Mouse (Mus musculus) gastrocnemius, postnatal 10 days (tissue): Measurements from ENCODE around the gene Gk5. TPM values are rescaled to one million over a fixed set of nuclear protein-coding genes. Genes with fewer than 3 reads are reported as not detected.
"Not testable (repeated sequence)": the region's sequence is repeated elsewhere in the genome, so short reads cannot be mapped to it uniquely, and the experiment has no call there.

Experiments
- DNase-seq: peaks from one replicate; pipeline ENCODE4 v3.0.0; 2021; ENCODE audit warnings: mixed read lengths
- long read RNA-seq, 2 experiments: library from polyadenylated mRNA; stranded (forward); transcript quantifications; one replicate each; pipeline ENCODE4 v2.0.0; 2021
- total RNA-seq, 2 experiments: library from RNA; stranded (reverse); gene quantifications; 2 replicates each; pipeline ENCODE4 v1.2.3; 2021

Gene Gk5
- 1 to 10 TPM; 3.6 to 6.5 TPM for total RNA-seq
- long read RNA-seq, experiment 1, partial matches to known transcripts: 0 of 2 reads
- long read RNA-seq, experiment 1, other reads (novel, unspliced or antisense): 2 of 2 reads
- long read RNA-seq, experiment 2, partial matches to known transcripts: 0 of 1 reads
- long read RNA-seq, experiment 2, other reads (novel, unspliced or antisense): 0 of 1 reads

DNA sequence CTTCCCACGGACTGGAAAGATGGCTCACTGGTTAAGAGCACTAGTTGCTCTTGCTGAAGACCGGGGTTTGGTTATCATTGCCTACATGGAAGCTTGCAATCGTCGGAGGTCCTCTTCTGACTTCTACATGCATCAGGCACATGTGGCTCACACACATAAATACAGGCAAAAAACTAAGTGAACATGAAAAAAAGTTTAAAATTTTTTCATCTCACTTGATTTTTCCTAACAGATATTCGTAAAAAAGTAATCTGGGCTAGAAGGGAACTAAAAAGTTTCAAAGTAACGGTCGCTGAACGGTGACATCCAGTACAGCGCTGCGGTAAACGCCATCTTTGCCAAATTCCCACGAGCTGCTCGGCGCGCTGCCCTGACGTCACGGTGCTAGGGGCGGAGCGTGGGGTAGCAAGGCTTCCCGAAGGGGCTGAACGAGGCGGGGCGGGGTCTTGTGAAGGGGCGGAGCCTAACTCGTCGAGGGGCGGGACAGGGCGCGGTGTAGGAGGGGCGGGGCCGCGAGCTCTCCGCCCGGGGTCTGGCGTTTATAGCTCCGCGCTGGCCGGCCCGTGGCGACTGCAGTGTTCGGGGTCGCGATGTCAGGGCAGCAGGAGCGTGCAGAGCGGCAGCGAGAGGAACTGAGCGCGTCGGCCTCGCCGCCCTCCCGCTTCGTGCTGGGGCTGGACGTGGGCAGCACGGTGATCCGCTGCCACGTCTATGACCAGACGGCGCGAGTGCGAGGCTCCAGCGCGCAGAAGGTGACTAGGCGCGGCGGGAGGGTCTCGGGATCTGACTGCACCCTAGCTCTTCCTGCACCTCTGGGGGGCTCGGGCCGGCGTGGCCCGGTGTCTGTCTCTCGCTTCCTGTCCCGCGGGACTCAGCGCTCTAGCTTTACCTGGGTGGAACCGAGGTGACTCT lies at the start of gene Gk5:
Gene Gk5 (plus strand): TSS at position 502 of the 912 bp plus-strand sequence.
- peak; percentile 100 for DNase-seq

DNA sequence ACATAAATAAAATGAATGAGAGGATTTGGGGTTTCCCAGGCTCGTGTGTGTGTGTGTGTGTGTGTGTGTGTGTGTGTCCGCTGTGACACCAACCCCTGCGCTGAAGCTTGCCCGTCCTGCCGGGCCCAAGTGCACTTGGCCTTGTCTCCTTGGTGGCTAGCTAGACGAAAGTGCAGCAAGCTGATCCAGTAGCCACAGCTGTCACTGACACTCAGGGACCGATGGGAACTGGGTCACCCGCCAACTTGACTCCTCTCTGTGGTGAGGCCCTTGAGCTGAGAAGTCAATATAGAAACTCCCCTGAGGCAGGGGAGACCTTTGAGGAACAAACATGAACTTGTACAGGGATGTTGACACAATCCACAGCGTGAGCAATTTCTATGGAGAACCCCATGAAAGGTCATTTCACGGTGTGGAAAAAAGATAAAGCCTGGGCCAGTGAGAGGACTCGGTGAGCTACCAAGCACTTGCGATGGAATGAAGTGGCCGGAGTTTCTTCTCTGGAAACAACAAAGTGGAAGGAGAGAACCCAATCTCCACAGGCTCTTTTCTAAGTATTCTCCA lies 40.3 kb upstream of the Gk5 start:
- DNase-seq: peak; percentile 41

DNA sequence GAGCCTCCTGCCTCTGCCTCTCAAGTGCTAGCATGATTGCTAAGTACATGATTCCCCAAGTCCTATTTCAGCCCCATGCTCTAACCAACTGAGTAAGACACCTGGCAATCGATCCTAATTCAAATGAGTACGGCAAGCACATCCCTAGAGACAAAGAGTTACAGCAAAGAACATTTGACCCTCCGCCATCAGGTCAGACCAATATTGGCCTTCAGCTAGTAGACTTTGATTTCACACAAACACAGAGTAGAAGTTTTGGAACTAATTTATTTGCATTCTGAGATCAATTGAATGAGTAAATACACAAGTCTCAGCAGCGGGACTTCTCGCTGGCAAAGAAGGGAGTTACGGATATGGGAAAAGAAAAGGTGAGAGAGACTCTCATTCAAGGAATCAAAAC lies 33.9 kb upstream of the Gk5 start:
- DNase-seq: no peak

DNA sequence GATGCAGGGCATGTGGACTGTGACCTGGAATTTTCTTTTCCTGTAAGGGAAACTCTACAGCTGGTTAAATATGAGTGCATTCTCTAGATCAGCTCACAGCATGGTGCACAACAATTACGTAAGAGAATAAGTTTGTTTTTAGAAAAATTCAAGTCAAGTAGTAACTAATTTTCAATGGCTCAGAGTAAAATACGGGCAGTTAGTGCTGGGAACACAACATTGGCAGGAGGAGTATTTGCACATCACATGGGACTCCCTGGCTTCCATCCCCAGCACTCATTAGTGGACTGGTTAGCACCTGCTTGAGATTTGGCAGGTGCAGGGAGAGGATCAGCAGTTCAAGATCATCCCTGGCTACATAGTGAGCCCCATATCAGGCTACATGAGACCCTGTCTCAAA lies 31.5 kb upstream of the Gk5 start:
- DNase-seq: no peak

DNA sequence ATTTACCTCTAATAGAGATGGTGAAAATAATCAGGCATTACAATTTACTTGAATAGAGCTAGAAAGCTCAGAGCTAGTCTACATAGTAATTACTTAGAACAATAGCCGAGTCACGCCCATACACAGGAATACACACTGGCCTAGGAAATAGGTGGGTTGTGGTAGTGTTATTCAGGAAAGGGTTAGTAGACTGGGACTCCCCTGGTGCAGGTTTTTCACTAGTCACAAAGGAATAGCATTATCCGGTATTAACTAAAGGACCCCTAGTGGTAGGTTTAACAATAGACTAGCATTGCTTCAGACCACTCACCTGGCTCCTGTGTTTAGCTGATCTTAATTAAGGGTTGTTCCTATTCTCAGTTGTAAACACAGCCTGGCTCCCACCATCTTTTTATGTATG lies 30.7 kb upstream of the Gk5 start:
- DNase-seq: not testable (repeated sequence)

DNA sequence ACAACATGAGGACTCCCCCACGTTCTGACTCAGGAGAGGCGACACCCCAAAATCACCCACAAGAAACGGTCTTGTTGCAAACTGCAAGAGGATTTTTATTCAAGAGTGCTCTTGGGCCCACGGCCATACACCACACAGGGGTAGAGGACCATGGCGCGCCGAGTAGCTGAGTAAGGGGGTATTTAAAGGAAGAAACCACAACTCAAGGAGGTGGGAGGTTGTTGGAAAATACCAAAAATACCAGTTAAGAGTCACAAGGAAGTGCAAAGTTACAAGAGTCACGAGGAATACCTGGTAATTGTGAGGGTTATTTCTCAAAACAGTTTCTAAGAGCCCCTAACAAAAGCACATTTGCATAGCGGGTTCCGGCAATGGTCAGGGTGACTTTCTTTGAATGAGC lies 26.5 kb upstream of the Gk5 start:
- not testable (repeated sequence) for DNase-seq

DNA sequence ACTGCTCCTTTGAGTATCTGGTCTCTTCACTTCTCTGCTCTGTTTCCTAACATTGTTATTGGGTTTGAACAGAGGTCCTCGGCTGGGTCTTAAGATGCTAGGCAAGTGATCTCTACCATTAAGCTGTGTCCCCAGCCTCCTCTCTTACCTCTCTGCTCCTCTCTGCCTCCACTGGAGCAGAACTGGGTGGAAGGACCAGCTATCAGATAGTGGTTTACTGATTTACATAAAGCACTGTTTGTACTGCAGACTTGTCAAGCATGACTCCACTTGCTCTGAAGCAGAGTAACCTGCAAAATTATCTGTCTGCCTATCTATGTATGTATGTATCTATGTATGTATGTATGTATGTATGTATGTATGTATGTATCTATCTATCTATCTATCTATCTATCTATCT lies 25.9 kb upstream of the Gk5 start:
- no peak for DNase-seq

DNA sequence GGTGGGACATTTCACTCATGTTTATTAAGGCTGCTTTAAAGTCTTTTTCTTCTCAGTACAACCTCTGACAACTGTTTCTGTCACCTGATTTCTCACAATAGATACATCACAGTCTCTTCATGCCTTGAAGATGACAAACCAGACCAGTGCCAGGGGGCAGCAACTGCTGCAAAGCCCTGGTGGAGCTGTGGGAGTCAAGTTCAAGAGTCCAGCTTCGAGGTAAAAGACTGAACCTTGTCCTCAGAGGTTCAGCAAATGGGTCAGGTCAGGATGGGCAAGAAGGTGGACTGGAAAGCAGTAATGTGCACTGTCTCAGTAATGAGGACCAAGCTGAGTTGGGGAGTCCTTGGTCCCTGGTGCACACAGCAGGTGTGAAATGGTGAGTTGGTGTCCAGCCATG lies 24.8 kb upstream of the Gk5 start:
- DNase-seq: no peak

DNA sequence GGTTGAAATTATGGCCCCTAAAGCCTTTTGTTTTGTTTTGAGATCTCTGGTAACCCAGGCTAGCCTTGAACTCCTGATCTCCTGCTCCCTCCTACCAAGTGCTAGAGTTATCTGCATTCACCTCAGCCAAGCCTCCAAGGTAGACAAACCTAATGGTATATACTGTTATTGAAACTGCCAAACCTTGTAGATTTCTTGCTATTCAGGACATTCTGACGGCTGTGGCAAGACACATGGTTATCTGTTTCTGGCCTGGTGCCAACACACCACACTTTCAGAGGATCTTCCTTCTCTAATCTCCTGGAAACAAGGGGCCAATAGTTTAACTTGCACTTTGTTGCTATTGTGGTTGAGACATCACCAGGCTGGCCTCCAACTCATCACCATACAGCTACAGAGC lies 24.0 kb upstream of the Gk5 start:
- no peak for DNase-seq

DNA sequence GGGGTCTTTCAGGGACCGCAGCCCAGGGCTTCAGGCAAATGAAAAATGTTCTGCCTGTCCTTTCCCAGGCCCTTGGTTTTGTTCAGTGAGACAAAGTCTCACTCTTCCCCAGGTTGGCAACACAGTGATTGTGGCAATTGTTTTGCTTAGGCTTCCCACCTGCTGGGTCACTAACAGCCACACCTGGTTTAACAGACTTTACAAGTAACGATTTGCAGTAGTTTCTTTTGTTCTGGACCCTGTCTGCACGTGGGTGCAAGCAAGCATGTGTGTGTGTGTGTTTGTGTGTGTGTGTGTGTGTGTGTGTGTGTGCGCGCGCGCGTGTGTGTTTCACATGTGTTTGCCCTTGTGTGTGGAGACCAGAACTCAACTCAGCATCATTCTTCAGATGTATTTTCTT lies 16.3 kb upstream of the Gk5 start:
- DNase-seq: no peak

DNA sequence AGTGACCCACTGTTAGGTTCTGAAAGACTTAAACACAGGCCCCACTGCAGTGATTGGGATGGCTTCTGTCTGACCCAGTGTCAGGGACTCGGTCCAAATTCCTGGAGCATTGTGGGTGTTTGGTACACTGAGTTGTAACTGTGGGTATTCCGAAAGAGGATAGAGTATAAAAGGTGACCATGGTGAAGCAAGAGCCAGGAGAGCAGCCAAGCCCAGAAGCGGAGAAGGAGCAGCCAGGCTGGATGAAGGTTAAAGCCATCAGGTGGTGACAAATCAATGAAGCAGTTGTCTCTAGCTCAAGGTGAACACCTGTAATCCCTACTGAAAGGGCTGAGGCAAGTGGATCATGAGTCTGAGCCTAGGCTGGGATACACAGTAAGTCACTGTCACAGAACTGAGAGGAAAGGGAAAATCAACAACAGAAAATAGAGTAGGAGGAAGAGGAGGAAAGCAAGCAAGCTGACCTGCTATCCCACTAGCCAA lies 6.2 kb upstream of the Gk5 start:
- no peak for DNase-seq

DNA sequence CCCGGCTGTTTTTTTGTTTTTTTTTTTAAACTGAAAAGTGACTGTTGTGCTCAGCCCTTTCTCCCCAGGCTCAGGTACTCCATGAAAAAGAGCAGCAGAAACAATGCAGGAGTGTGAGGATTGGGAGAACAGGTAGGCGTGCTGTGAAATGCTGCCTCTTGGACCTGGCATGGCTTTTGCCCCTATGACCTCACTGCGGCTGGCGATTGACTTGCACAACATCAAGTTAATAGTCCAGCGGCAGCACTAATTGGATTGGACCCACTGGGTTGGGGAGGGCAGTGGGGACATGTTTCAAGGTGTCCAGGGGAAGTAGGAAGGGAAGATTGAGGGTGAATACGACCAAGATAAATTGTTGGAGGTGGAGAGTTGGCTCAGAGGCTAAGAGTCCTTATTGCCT lies 2.4 kb upstream of the Gk5 start:
- DNase-seq: no peak

DNA sequence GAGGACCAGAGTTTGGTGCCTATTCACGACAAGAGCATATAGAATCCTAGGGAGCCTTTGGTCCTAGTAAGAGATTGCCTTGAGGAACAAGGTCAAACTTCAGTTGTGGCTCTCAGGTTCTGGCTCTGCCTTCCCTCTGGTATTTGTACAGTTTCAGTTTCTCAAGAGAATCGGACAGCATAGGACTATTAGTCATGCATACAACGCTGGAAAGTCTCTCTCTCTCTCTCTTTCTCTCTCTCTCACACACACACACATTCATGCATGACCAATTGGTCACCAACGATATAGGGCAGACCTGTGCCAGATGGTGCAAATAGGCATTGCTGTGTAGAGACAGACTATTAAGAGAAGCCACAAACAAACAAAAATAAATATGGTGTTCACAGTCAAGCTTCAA lies 946 bp upstream of the Gk5 start:
- DNase-seq: no peak

DNA sequence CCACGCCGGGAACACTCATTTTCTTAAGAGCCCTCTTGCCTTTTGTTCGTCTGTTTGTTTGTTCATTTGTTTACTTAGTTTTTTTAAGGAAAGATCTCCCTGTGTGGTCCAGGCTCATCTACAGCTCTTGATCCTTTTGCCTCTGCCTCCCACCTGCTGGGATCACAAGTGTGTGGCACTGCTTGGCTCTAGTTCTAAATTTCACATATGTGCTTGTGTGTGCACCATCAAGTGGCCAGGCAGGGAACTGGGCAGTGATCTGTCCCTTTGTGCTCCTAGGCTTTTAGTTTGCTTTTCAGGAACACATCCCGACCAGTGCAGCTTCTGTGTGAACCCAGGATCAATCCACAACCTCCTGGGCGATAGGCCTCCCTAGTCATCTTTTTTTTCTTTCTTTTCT lies 8.8 kb downstream of the Gk5 start:
- DNase-seq: no peak

DNA sequence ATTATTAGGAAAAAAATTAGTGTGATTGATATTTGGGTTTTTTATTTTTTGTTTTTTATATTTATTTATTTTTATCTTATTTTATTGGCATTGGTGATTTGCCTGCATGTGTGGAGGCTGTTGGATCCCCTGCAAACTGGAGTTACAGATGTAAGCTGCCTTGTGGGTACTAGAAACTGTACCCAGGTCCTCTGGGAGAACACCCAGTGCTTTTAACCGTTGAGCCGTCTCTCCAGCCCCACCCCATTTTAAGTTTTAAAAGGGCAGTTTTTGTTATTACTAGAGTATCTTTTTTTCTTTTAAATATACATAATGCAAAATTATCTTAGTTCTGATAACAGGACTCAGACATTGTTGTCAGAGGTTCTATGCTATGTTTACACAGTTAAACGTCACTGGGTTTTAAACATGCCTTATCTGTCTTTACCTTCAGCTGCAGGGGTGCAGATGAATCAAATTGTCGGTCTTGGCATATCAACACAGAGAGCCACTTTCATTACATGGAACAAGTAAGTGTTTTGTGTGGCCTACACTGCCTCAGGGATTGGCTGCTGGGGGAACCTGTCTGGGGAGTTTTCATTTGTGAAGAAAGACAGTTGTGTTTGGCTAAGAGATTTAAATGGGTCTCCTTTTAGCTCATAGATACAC lies 13.9 kb downstream of the Gk5 start:
- no peak for DNase-seq

DNA sequence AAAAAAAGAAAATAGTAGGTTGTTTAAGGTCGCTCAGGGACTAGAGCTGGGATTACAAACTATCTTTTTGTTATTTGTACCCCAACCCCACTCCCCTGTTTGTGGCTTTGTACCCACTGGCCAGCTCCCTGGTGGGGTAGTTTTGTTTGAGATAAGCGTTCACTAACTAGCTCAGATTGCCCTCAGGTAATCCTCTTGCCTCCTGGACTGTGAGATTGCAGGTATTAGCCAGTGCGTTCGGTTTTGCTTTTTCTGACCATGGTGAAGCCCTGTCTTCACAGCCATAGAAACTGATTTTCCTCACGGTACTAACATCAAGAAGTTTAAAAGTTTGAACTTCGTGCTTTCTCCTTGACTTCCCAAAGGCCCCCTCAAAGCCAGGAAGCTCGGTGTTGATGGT lies 15.3 kb downstream of the Gk5 start:
- no peak for DNase-seq

DNA sequence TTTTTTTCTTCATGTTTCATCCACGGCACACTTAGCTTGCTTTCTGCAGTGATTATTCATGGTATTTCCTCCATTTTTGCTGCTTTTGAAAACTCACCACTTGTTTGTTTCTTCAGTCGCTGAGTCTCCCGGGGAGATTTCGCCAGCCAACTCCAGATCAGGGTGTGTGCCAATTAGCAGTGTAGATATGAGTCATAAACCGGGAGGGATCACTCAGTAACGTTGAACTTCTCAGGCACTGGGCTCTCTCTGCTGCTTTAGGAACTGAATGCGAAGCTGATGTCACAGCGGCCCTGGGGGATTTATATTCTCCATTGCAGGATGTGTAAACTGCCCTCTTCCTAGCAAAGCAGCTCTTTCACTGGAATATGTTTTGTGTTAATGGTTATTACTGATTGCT lies 15.8 kb downstream of the Gk5 start:
- DNase-seq: peak; percentile 37

DNA sequence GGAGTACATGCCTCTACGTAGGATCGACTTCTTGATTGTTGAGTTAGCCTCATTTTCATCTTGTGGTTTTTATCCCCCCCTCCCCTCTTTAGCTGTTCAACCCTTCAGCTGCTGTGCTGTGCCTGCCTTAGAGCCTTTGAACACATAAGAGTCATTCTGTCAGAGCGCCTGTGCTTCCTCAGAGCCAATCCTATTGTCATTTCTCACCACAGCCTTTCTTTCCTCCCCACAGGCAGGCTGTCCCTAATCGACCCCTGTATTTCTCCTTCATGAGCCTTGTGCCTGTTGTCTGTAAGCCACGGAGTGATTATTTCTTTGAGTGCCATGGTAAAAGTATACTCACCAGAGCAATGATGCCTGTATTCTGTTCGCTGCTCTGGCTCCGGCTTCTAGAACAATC lies 16.3 kb downstream of the Gk5 start:
- no peak for DNase-seq

DNA sequence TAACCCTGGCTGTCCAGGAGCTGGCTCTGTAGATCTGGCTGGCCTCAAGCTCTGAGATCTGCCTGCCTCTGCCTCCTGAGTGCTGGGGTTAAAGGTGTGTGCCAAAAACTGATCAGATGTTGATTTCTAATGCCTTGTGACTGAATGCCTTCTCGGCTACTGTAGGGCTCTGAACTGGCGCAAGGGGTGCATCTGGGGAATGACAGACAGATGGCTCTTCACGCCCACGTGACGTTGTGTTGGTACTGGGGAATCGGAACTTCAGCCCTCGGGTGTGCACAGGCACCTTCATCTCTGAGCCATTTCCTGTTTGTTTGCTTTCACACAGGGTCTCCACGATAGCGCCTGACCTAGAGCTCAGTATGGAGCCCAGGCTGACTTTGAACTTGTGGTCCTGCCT lies 19.8 kb downstream of the Gk5 start:
- no peak for DNase-seq

DNA sequence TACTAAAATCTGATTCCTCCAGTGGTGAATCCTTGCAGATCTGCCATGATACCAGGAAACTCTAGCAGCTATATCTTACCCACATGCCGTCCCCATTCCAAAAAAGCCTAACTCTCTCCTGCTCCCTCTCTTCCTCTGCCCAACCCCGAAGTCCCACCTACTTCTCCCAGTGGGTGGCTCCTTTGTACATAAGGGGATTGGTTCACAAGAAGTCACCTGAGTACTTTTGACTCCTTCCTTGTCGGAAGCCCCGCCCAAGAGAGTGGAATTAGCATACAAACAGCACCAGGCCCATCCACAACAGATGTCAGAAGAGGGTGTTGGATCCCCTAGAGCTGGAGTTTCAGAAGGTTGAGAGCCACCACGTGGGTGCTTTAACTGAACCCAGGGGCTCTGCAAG lies 20.7 kb downstream of the Gk5 start:
- no peak for DNase-seq

DNA sequence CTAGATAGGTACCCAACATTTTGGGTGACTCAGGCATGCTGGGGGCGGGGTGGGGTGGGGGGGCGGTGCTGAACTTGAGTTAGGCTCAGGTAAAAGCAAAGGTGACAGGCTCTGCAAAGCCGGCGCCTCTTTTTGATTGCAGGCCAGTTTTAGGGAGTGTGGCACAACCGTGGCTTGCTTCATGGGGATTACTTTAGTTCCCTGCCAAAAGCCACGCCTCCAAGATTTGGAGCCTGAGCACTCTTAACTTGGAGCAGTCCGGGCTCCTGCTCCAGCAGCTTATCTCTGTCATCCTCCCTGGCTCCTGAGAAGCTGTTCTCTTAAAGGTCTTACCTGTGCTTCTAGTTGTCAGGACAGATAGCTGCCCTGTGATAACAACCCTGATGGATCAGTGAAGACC lies 21.8 kb downstream of the Gk5 start:
- DNase-seq: no peak

DNA sequence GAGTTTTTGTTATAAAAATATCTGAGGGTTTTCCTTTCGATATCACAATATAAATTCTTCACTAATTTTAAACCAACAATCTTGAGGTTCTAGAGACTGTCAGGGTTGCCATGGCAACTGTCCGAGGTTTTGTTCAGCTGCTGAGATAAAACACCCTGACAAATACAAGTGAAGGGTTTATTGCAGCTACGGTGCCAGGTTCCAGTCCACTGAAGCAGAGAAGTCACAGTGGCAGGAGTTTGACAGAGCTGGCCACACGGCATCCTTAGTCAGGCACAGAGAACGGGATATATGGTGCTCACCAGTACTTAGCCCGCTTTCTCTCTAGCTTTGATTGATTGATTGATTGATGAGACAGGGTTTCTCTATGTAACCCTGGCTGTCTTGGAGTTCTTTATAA lies 23.3 kb downstream of the Gk5 start:
- DNase-seq: no peak

DNA sequence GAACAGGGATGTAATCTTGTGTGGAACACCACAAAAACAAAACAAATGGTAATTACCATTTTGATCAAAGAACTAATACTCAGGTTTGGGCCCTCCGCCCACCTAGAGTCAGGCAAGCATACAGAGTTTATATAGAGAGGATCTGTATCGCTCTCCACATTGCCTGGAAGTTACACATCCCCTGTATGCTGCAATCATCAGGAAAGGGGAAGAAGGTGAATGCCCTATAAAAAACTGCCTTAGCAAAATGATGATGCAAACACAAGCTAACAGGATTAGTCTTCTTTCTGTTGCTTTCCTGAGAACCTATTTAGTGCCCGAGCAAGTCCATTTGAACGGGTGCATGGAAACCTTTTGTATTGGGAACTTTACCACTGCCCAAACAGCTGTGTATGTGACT lies 24.5 kb downstream of the Gk5 start:
- DNase-seq: no peak
